Mouse (Mus musculus) gastrocnemius, postnatal 4 days (tissue): ENCODE measurements around the gene Ikzf1. TPM values are rescaled to one million over a fixed set of nuclear protein-coding genes. Genes with fewer than 3 reads are reported as not detected.

ENCODE experiments used
- DNase-seq, 2 experiments: peaks; one replicate each; pipeline ENCODE4 v3.0.0; 2021 to 2022; ENCODE audit warnings: low spot score in 2 of 2, mixed read lengths in 2 of 2
- total RNA-seq, 2 experiments: library from RNA; stranded (reverse); gene quantifications; 2 replicates each; pipeline ENCODE4 v1.2.3; 2021

Gene Ikzf1
- total RNA-seq, 2 experiments from 2014 or later: 3.8 to 4.2 TPM

GRCm38 (mm10) chr11:11717606-11718167, 32.9 kb downstream of the Ikzf1 start:
- no peak for DNase-seq

GRCm38 (mm10) chr11:11719748-11720147, 34.9 kb downstream of the Ikzf1 start:
- DNase-seq: no peak

- no peak for DNase-seq
Measured at GRCm38 (mm10) chr11:11725252-11725875, 40.6 kb downstream of the Ikzf1 start.

- no peak for DNase-seq
Measured at GRCm38 (mm10) chr11:11725876-11726525, 41.2 kb downstream of the Ikzf1 start.

GRCm38 (mm10) chr11:11726807-11727276, 42.0 kb downstream of the Ikzf1 start:
- no peak for DNase-seq

- no peak for DNase-seq
Measured at GRCm38 (mm10) chr11:11727936-11728556, 43.2 kb downstream of the Ikzf1 start.

- DNase-seq: no peak
Measured at GRCm38 (mm10) chr11:11729216-11729615, 44.4 kb downstream of the Ikzf1 start.

- no peak for DNase-seq
Measured at GRCm38 (mm10) chr11:11730062-11730461, 45.3 kb downstream of the Ikzf1 start.

- no peak for DNase-seq
Measured at GRCm38 (mm10) chr11:11731727-11732126, 46.9 kb downstream of the Ikzf1 start.

GRCm38 (mm10) chr11:11732972-11733770, 48.4 kb downstream of the Ikzf1 start:
- DNase-seq: no peak

GRCm38 (mm10) chr11:11735155-11735554, 50.4 kb downstream of the Ikzf1 start:
- DNase-seq: no peak

GRCm38 (mm10) chr11:11736948-11737347, 52.1 kb downstream of the Ikzf1 start:
- no peak for DNase-seq

- no peak for DNase-seq
Measured at GRCm38 (mm10) chr11:11737562-11737961, 52.8 kb downstream of the Ikzf1 start.

- DNase-seq: no peak
Measured at GRCm38 (mm10) chr11:11739054-11739453, 54.3 kb downstream of the Ikzf1 start.

- DNase-seq: no peak
Measured at GRCm38 (mm10) chr11:11740603-11741002, 55.8 kb downstream of the Ikzf1 start.

- no peak for DNase-seq
Measured at GRCm38 (mm10) chr11:11741574-11741973, 56.8 kb downstream of the Ikzf1 start.

- peak in 1 of 2 experiments; percentile 22 for DNase-seq
Measured at GRCm38 (mm10) chr11:11742626-11743025, 57.8 kb downstream of the Ikzf1 start.

- DNase-seq: no peak
Measured at GRCm38 (mm10) chr11:11744222-11744621, 59.4 kb downstream of the Ikzf1 start.

GRCm38 (mm10) chr11:11751091-11751490, 66.3 kb downstream of the Ikzf1 start:
- no peak for DNase-seq

- DNase-seq: no peak
Measured at GRCm38 (mm10) chr11:11752859-11753258, 68.1 kb downstream of the Ikzf1 start.

- DNase-seq: no peak
Measured at GRCm38 (mm10) chr11:11758121-11758520, 73.3 kb downstream of the Ikzf1 start.
